Mouse (Mus musculus) MN1 (cell line): ENCODE data around the gene Chst10.

Experiments used
- DNase-seq: peaks from one replicate; pipeline ENCODE4 v3.0.0-alpha.2; 2016; ENCODE audit warnings: low spot score

Gene Chst10

GRCm38 (mm10) chr1:38897431-38898248 is at the start of gene Chst10:
TSS of gene Chst10 (minus strand) at chr1:38898161.
- no peak for DNase-seq

GRCm38 (mm10) chr1:38939608-38940007 is 41.6 kb upstream of the Chst10 start:
- no peak for DNase-seq

GRCm38 (mm10) chr1:38938849-38939248 is 40.9 kb upstream of the Chst10 start, which contains the start of gene Nms:
TSS of gene Nms (plus strand) at chr1:38939149.
- no peak for DNase-seq

GRCm38 (mm10) chr1:38936780-38937179 is 38.8 kb upstream of the Chst10 start:
- DNase-seq: peak; percentile 36

GRCm38 (mm10) chr1:38934668-38935067 is 36.7 kb upstream of the Chst10 start:
- DNase-seq: no peak

GRCm38 (mm10) chr1:38930767-38931166 is 32.8 kb upstream of the Chst10 start:
- DNase-seq: no peak

- no peak for DNase-seq
Observed at GRCm38 (mm10) chr1:38929468-38929867, 31.5 kb upstream of the Chst10 start.

GRCm38 (mm10) chr1:38928996-38929395 is 31.0 kb upstream of the Chst10 start:
- no peak for DNase-seq

GRCm38 (mm10) chr1:38903985-38904384 is 6.0 kb upstream of the Chst10 start:
- no peak for DNase-seq

- no peak for DNase-seq
Observed at GRCm38 (mm10) chr1:38902571-38902970, 4.6 kb upstream of the Chst10 start.

- DNase-seq: no peak
Observed at GRCm38 (mm10) chr1:38893081-38893480, 4.9 kb downstream of the Chst10 start.

GRCm38 (mm10) chr1:38891444-38891843 is 6.5 kb downstream of the Chst10 start:
- no peak for DNase-seq

- DNase-seq: no peak
Observed at GRCm38 (mm10) chr1:38888803-38889202, 9.2 kb downstream of the Chst10 start.

- DNase-seq: no peak
Observed at GRCm38 (mm10) chr1:38887011-38887410, 10.9 kb downstream of the Chst10 start.

- no peak for DNase-seq
Observed at GRCm38 (mm10) chr1:38886602-38887001, 11.4 kb downstream of the Chst10 start.

GRCm38 (mm10) chr1:38885956-38886355 is 12.0 kb downstream of the Chst10 start:
- DNase-seq: no peak

GRCm38 (mm10) chr1:38883766-38884165 is 14.2 kb downstream of the Chst10 start:
- no peak for DNase-seq

GRCm38 (mm10) chr1:38882746-38883145 is 15.2 kb downstream of the Chst10 start:
- no peak for DNase-seq

GRCm38 (mm10) chr1:38881366-38881765 is 16.6 kb downstream of the Chst10 start:
- DNase-seq: no peak

- no peak for DNase-seq
Observed at GRCm38 (mm10) chr1:38876671-38877382, 21.1 kb downstream of the Chst10 start.

- DNase-seq: no peak
Observed at GRCm38 (mm10) chr1:38873911-38874310, 24.1 kb downstream of the Chst10 start.

GRCm38 (mm10) chr1:38871834-38872233 is 26.1 kb downstream of the Chst10 start:
- no peak for DNase-seq
